Mouse (Mus musculus) forebrain, embryonic 11.5 days (tissue): ENCODE results near the gene Sft2d1. TPM values are rescaled to one million over a fixed set of nuclear protein-coding genes. Genes with fewer than 3 reads are reported as not detected.
"Not testable (repeated sequence)": the region's sequence is repeated elsewhere in the genome, so short reads cannot be mapped to it uniquely, and the experiment has no call there.

Source experiments
- ATAC-seq: fragments of 200-750 bp; cut with Nextera tagmentation; replicated peaks from 2 replicates; pipeline ENCODE4 v1.8.0; 2017; ENCODE audit warnings: moderate TSS enrichment; ENCODE audit not compliant: low FRiP score
- DNase-seq: peaks from one replicate; pipeline ENCODE4 v3.0.0-alpha.2; 2017; ENCODE audit warnings: low spot score
- H3K27ac ChIP-seq: fragments of 300-500 bp; sonication (generic); 2 replicates; pipeline ENCODE4 v1.5.1; 2014; ENCODE audit warnings: low read depth, low read length
- H3K27me3 ChIP-seq: fragments of 300-500 bp; sonication (generic); 2 replicates; pipeline ENCODE4 v1.6.1; 2014; ENCODE audit warnings: mild to moderate bottlenecking, low read length, mixed read lengths; ENCODE audit not compliant: control insufficient read depth, insufficient read depth
- H3K36me3 ChIP-seq: fragments of 300-500 bp; sonication (generic); 2 replicates; pipeline ENCODE4 v1.6.1; 2014; ENCODE audit warnings: mild to moderate bottlenecking, low read length, moderate library complexity, mixed read lengths; ENCODE audit not compliant: control insufficient read depth, insufficient read depth
- H3K4me1 ChIP-seq: fragments of 300-500 bp; sonication (generic); replicated peaks from 2 replicates; pipeline ENCODE4 v1.6.1; 2014; ENCODE audit warnings: low read length, mixed read lengths; ENCODE audit not compliant: control insufficient read depth, insufficient read depth
- H3K4me2 ChIP-seq: fragments of 300-500 bp; sonication (generic); 2 replicates; pipeline ENCODE4 v1.6.1; 2014; ENCODE audit warnings: low read depth, mild to moderate bottlenecking, low read length, moderate library complexity, mixed read lengths; ENCODE audit not compliant: severe bottlenecking
- H3K4me3 ChIP-seq: fragments of 300-500 bp; sonication (generic); 2 replicates; pipeline ENCODE4 v1.5.1; 2014; ENCODE audit warnings: low read depth, low read length
- H3K9ac ChIP-seq: fragments of 300-500 bp; sonication (generic); 2 replicates; pipeline ENCODE4 v1.6.1; 2014; ENCODE audit warnings: low read length
- H3K9me3 ChIP-seq: fragments of 300-500 bp; sonication (generic); 2 replicates; pipeline ENCODE4 v1.6.1; 2016; ENCODE audit warnings: low read length, mixed read lengths; ENCODE audit not compliant: control insufficient read depth
- WGBS: fragments of 180-500 bp; shearing (Covaris S2); extraction: QIAGEN DNeasy Blood & Tissue Kit; methylation state at CpG from one replicate; pipeline ENCODE4 v1.1.7; 2014; 5-methylcytosine and 5-hydroxymethylcytosine counted together
- polyA plus RNA-seq: library from polyadenylated mRNA; unstranded; fragments of >200 nt; fragmentation: Nextera tagmentation; extraction: Ambion mirVana; gene quantifications from 2 replicates; pipeline ENCODE4 v1.2.1, GENCODE M21; 2014

Gene Sft2d1
- polyA plus RNA-seq, 1 experiment from 2014 or later: 54.8 TPM

GRCm38 (mm10) chr17:8313976-8314375 is 3.1 kb downstream of the Sft2d1 start:
- Histone ChIP-seq H3K36me3 (no peaks in the 10 kb centered on the region), H3K4me1 (peaks cover 3% of the 10 kb centered on the region), H3K27me3 (no peaks in the 10 kb centered on the region), H3K4me3 (no peak overlapping the region), H3K9ac (no peak overlapping the region), H3K27ac (no peak overlapping the region), H3K9me3 (no peaks in the 10 kb centered on the region), H3K4me2 (no peak overlapping the region)
- ATAC-seq: no peak
- 94% methylated on average over 3 of the region's 3 CpGs for WGBS
- DNase-seq: no peak

DNA sequence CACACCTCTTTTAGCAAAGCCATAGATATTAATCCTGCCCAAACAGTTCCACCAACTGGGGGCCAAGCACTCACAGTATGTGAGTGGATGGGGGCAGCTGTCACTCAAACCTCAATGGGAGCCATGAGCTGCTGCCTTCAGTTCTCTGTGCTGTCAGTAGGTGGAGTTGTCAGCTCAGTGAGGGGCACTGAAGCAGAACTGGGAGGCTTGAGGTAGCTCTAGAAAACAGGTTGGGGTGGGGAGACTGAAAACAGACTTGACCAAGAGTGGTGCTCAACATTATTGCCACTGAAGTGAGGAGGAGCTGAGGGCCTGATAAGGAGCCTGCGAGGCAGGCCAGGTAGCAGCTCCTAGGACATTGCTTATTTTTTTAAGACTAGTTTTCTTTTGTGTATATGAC is 5.3 kb downstream of the Sft2d1 start:
- Histone ChIP-seq H3K36me3 (no peaks in the 10 kb centered on the region), H3K9me3 (no peaks in the 10 kb centered on the region), H3K4me2 (no peak overlapping the region), H3K27ac (no peak overlapping the region), H3K9ac (no peak overlapping the region), H3K4me1 (peaks cover 3% of the 10 kb centered on the region), H3K27me3 (no peaks in the 10 kb centered on the region), H3K4me3 (no peak overlapping the region)
- ATAC-seq (no peak), DNase-seq (no peak)
- WGBS: 100% methylated on average over 1 of the region's 1 CpGs

DNA sequence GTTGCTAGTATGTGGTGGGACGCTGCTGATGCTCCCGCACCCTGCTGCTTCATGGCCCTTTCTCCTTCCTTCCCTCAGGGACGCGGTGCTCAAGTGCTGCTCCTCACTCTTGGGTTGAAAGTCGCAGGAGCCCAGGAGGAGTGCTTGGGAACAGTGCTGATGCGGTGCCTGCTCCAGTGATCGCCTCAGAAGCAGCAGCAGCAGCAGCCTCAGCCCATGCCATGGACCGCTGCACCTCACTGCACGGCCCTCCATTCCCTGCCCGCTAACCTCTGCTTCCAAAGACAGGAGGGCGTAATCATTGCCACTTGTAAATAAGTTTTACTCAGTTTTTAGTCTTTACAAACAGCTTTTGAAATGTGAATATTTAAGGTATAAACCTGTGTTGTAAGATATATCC is 16.0 kb downstream of the Sft2d1 start:
- H3K36me3 ChIP-seq, H3K4me2 ChIP-seq, H3K4me3 ChIP-seq, ATAC-seq, DNase-seq, H3K4me1 ChIP-seq, H3K27ac ChIP-seq, H3K9ac ChIP-seq, H3K27me3 ChIP-seq, H3K9me3 ChIP-seq: not testable (repeated sequence)
- WGBS: 89% methylated on average over 10 of the region's 11 CpGs

- ATAC-seq (no peak), DNase-seq (no peak)
- Histone ChIP-seq H3K4me3 (no peak overlapping the region), H3K27ac (no peak overlapping the region), H3K9ac (no peak overlapping the region), H3K9me3 (no peaks in the 10 kb centered on the region), H3K36me3 (0 out of 2 replicates have a peak, but pooled peaks cover 3% of the 10 kb centered on the region), H3K27me3 (no peaks in the 10 kb centered on the region), H3K4me1 (no peaks in the 10 kb centered on the region), H3K4me2 (no peak overlapping the region)
- 73% methylated on average over 7 of the region's 7 CpGs for WGBS
Measured at GRCm38 (mm10) chr17:8328511-8329174, 17.7 kb downstream of the Sft2d1 start.

DNA sequence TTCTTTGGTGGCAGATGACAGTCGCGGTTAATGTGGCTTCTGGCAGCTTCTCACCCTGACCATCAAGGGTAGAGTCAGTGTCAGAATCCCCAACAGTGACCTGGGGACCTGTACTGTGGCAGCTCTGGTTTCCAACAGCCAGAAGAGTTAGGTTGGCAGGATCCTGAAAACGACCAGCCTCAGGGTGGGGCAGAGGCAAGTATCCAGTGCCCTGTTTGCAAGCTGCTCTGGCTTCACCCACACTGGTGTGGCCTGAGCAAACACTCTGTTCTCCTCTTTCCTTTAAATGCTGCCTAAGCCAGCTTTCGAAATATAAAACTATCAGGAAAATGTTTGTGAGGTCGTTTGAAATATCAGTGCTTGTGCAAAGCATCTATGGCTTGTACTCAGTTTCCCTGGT is 19.7 kb downstream of the Sft2d1 start:
- H3K27ac ChIP-seq: no peak overlapping the region
- H3K9me3 ChIP-seq: no peaks in the 10 kb centered on the region
- ATAC-seq: no peak
- no peaks in the 10 kb centered on the region for H3K27me3 ChIP-seq
- no peaks in the 10 kb centered on the region for H3K4me1 ChIP-seq
- H3K4me3 ChIP-seq: no peak overlapping the region
- 77% methylated on average over 5 of the region's 5 CpGs for WGBS
- H3K9ac ChIP-seq: no peak overlapping the region
- 0 out of 2 replicates have a peak, but pooled peaks cover 3% of the 10 kb centered on the region for H3K36me3 ChIP-seq
- H3K4me2 ChIP-seq: no peak overlapping the region
- DNase-seq: no peak

DNA sequence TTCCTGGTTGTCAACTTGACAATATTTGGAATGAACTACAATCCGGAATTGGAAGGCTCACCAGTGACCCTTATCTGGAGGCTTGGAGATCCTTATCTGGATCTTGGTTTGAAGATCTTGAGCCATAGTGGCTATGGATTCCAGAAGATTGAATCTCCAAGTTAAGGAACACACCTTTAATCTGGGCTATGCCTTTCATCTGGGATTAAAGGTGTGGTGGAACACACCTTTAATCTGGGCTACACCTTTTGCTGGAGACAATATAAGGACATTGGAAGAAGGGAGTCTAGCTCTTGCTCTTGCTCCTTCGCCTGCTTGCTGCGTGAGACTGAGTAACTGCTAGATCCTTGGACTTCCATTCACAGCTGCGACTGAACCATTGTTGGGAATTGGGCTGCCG is 26.3 kb downstream of the Sft2d1 start, which contains the start of gene Prr18:
TSS of gene Prr18 (plus strand) at position 301 of the 400 bp plus-strand sequence.
- H3K4me1 ChIP-seq, H3K36me3 ChIP-seq, ATAC-seq, DNase-seq, H3K27ac ChIP-seq, H3K4me3 ChIP-seq, H3K9me3 ChIP-seq, H3K4me2 ChIP-seq, H3K9ac ChIP-seq: not testable (repeated sequence)
- no CpG with 5 or more reads among the region's 5 CpGs for WGBS
- peaks cover 29% of the 10 kb centered on the region for H3K27me3 ChIP-seq

DNA sequence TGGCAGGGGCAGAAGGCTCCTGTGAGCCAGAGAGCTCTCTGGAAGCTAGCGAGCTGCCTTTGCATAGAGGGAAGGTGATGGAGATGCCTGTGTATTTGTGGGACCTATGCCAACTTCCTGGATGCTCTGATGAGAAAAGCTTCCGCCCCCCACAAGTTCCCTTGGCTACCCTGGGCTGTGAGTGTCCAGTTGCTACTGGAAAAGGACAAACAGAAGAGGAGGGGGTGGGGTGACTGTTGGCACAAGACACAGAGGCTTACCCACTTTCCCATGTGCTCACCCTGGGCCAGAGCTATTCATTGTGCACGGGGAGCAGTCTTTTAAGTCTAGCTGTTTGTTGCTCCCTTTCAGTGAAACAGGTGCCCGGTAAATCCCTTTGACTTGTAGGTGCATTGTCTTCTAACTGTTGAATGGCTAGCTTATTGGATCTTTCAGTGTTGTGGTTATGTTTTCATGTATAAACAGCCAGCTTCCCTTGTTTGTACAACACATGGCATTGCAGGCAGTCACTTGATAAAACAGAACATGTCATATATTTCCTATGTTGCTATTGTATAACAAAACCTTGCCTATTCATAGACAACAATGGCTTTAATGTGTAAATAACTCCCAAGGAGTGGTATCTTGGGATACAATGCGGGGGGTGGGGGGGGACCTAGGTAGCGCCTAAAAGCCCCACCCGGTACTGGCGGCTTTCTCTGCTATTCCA is 28.9 kb downstream of the Sft2d1 start:
- H3K36me3 ChIP-seq: no peaks in the 10 kb centered on the region

GRCm38 (mm10) chr17:8340407-8341359 is 29.8 kb downstream of the Sft2d1 start:
- peak; percentile 49 for ATAC-seq
- WGBS: under 1% methylated on average over 65 of the region's 92 CpGs
- peak overlapping the region; percentile 53 for H3K4me3 ChIP-seq
- DNase-seq: peak; percentile 72
- H3K4me1 ChIP-seq: peaks cover 8% of the 10 kb centered on the region; the same call in 1 of the 2 replicates
- H3K27me3 ChIP-seq: peaks cover 35% of the 10 kb centered on the region
- H3K9me3 ChIP-seq: no peaks in the 10 kb centered on the region
- peak overlapping the region; percentile 68 for H3K9ac ChIP-seq
- peak overlapping the region; percentile 100 for H3K4me2 ChIP-seq
- no peaks in the 10 kb centered on the region for H3K36me3 ChIP-seq
- H3K27ac ChIP-seq: no peak overlapping the region

More for the DNA sequence above, 28.9 kb downstream of the Sft2d1 start:
- WGBS: 19% methylated on average over 8 of the region's 8 CpGs
- no peak for DNase-seq
- peak overlapping the region; percentile 100 for H3K4me2 ChIP-seq
- peaks cover 35% of the 10 kb centered on the region for H3K27me3 ChIP-seq
- H3K4me3 ChIP-seq: peak overlapping the region; percentile 53
- no peaks in the 10 kb centered on the region for H3K9me3 ChIP-seq
- H3K27ac ChIP-seq: no peak overlapping the region
- H3K9ac ChIP-seq: no peak overlapping the region; the same call in 1 of the 2 replicates
- peaks cover 8% of the 10 kb centered on the region; the same call in 1 of the 2 replicates for H3K4me1 ChIP-seq
- no peak for ATAC-seq
